Mouse (Mus musculus): ENCODE results near the gene Pdpr.

- no peak for TF ChIP-seq CTCF (IDR thresholded peaks at IDR 0.05; ENCODE audit: borderline replicate concordance, insufficient read depth, low read depth, low read length)
- TF ChIP-seq POLR2A (IDR thresholded peaks at IDR 0.05; ENCODE audit: borderline replicate concordance, insufficient read depth, low read length), result no peak
Observed at GRCm38 (mm10) chr8:111142521-111142920, 48.1 kb downstream of the Pdpr start.
